Mouse (Mus musculus): ENCODE results near the gene Phlpp2. TPM values are rescaled to one million over a fixed set of nuclear protein-coding genes. Genes with fewer than 3 reads are reported as not detected.
"Not testable (repeated sequence)": the region's sequence is repeated elsewhere in the genome, so short reads cannot be mapped to it uniquely, and the experiment has no call there.

Gene Phlpp2
- polyA plus RNA-seq, 1 experiment from 2014 or later = 4.5 TPM

GRCm38 (mm10) chr8:109863398-109863797 lies 4.9 kb upstream of the Phlpp2 start:
- H3K27me3 ChIP-seq (replicated peaks; ENCODE audit: control insufficient read depth, insufficient read depth, low read length) = no peaks in the 10 kb centered on the region
- WGBS = 88% methylated on average over 2 of the region's 2 CpGs
- H3K4me2 ChIP-seq (ENCODE audit: low read length) = no peak overlapping the region
- no peak overlapping the region for H3K4me3 ChIP-seq (ENCODE audit: low read length)
- no peak overlapping the region for H3K9ac ChIP-seq (ENCODE audit: low read depth, low read length)
- peaks cover 4% of the 10 kb centered on the region; the same call in 1 of the 2 replicates for H3K4me1 ChIP-seq (ENCODE audit: control insufficient read depth, insufficient read depth, low read depth, low read length)
- no peak for ATAC-seq
- no peaks in the 10 kb centered on the region for H3K9me3 ChIP-seq (ENCODE audit: control insufficient read depth, low read length)
- H3K36me3 ChIP-seq (ENCODE audit: control insufficient read depth, insufficient read depth, low read length) = peaks cover 17% of the 10 kb centered on the region
- no peak overlapping the region for H3K27ac ChIP-seq (ENCODE audit: low read depth, low read length)

- H3K27me3 ChIP-seq (replicated peaks; ENCODE audit: control insufficient read depth, insufficient read depth, low read length) = no peaks in the 10 kb centered on the region
- H3K36me3 ChIP-seq (ENCODE audit: control insufficient read depth, insufficient read depth, low read length) = peaks cover 15% of the 10 kb centered on the region
- no peak overlapping the region for H3K4me2 ChIP-seq (ENCODE audit: low read length)
- no peak overlapping the region for H3K4me3 ChIP-seq (ENCODE audit: low read length)
- no peak overlapping the region for H3K27ac ChIP-seq (ENCODE audit: low read depth, low read length)
- no peak for ATAC-seq
- 91% methylated on average over 2 of the region's 2 CpGs for WGBS
- H3K4me1 ChIP-seq (ENCODE audit: control insufficient read depth, insufficient read depth, low read depth, low read length) = peaks cover 6% of the 10 kb centered on the region
- no peak overlapping the region for H3K9ac ChIP-seq (ENCODE audit: low read depth, low read length)
- H3K9me3 ChIP-seq (ENCODE audit: control insufficient read depth, low read length) = no peaks in the 10 kb centered on the region
These were observed 3.5 kb upstream of the Phlpp2 start for GRCm38 (mm10) chr8:109864798-109865197.

- 84% methylated on average over 4 of the region's 4 CpGs for WGBS
- no peaks in the 10 kb centered on the region for H3K27me3 ChIP-seq (replicated peaks; ENCODE audit: control insufficient read depth, insufficient read depth, low read length)
- ATAC-seq = no peak
These were observed 2.8 kb upstream of the Phlpp2 start for GRCm38 (mm10) chr8:109865536-109865935.

GRCm38 (mm10) chr8:109866690-109867089 lies 1.7 kb upstream of the Phlpp2 start:
- Histone ChIP-seq H3K4me1 (ENCODE audit: control insufficient read depth, insufficient read depth, low read depth, low read length) (peaks cover 20% of the 10 kb centered on the region), H3K36me3 (ENCODE audit: control insufficient read depth, insufficient read depth, low read length) (peaks cover 3% of the 10 kb centered on the region), H3K9ac (ENCODE audit: low read depth, low read length) (no peak overlapping the region), H3K9me3 (ENCODE audit: control insufficient read depth, low read length) (no peaks in the 10 kb centered on the region), H3K4me2 (ENCODE audit: low read length) (no peak overlapping the region), H3K27ac (ENCODE audit: low read depth, low read length) (no peak overlapping the region), H3K27me3 (replicated peaks; ENCODE audit: control insufficient read depth, insufficient read depth, low read length) (no peaks in the 10 kb centered on the region), H3K4me3 (ENCODE audit: low read length) (no peak overlapping the region)
- WGBS = 92% methylated on average over 5 of the region's 5 CpGs
- ATAC-seq = no peak

More at GRCm38 (mm10) chr8:109865536-109865935, 2.8 kb upstream of the Phlpp2 start:
- Histone ChIP-seq H3K4me3 (ENCODE audit: low read length) (no peak overlapping the region), H3K27ac (ENCODE audit: low read depth, low read length) (no peak overlapping the region), H3K36me3 (ENCODE audit: control insufficient read depth, insufficient read depth, low read length) (peaks cover 8% of the 10 kb centered on the region), H3K4me1 (ENCODE audit: control insufficient read depth, insufficient read depth, low read depth, low read length) (peaks cover 11% of the 10 kb centered on the region), H3K4me2 (ENCODE audit: low read length) (no peak overlapping the region), H3K9ac (ENCODE audit: low read depth, low read length) (no peak overlapping the region), H3K9me3 (ENCODE audit: control insufficient read depth, low read length) (no peaks in the 10 kb centered on the region)

GRCm38 (mm10) chr8:109868680-109869361 lies 479 bp downstream of the Phlpp2 start:
- peak; percentile 83 for ATAC-seq
- Histone ChIP-seq H3K4me2 (ENCODE audit: low read length) (peak overlapping the region; percentile 74), H3K9me3 (ENCODE audit: control insufficient read depth, low read length) (no peaks in the 10 kb centered on the region), H3K36me3 (ENCODE audit: control insufficient read depth, insufficient read depth, low read length) (no peaks in the 10 kb centered on the region), H3K4me3 (ENCODE audit: low read length) (peak overlapping the region; percentile 98), H3K9ac (ENCODE audit: low read depth, low read length) (peak overlapping the region; percentile 97), H3K27ac (ENCODE audit: low read depth, low read length) (peak overlapping the region; percentile 93), H3K27me3 (replicated peaks; ENCODE audit: control insufficient read depth, insufficient read depth, low read length) (no peaks in the 10 kb centered on the region), H3K4me1 (ENCODE audit: control insufficient read depth, insufficient read depth, low read depth, low read length) (peaks cover 20% of the 10 kb centered on the region)
- WGBS = under 1% methylated on average over 44 of the region's 78 CpGs

GRCm38 (mm10) chr8:109871056-109871455 lies 2.7 kb downstream of the Phlpp2 start:
- no peak overlapping the region for H3K9ac ChIP-seq (ENCODE audit: low read depth, low read length)
- no peak overlapping the region for H3K27ac ChIP-seq (ENCODE audit: low read depth, low read length)
- no peaks in the 10 kb centered on the region for H3K9me3 ChIP-seq (ENCODE audit: control insufficient read depth, low read length)
- no peak overlapping the region for H3K4me3 ChIP-seq (ENCODE audit: low read length)
- 81% methylated on average over 1 of the region's 1 CpGs for WGBS
- no peak for ATAC-seq
- no peaks in the 10 kb centered on the region for H3K36me3 ChIP-seq (ENCODE audit: control insufficient read depth, insufficient read depth, low read length)
- H3K4me1 ChIP-seq (ENCODE audit: control insufficient read depth, insufficient read depth, low read depth, low read length) = peaks cover 20% of the 10 kb centered on the region
- no peaks in the 10 kb centered on the region for H3K27me3 ChIP-seq (replicated peaks; ENCODE audit: control insufficient read depth, insufficient read depth, low read length)
- no peak overlapping the region for H3K4me2 ChIP-seq (ENCODE audit: low read length)

GRCm38 (mm10) chr8:109873800-109874199 lies 5.5 kb downstream of the Phlpp2 start:
- WGBS = 92% methylated on average over 3 of the region's 3 CpGs
- not testable (repeated sequence) for H3K9ac ChIP-seq (ENCODE audit: low read depth, low read length); H3K4me2 ChIP-seq (ENCODE audit: low read length); H3K27ac ChIP-seq (ENCODE audit: low read depth, low read length); H3K36me3 ChIP-seq (ENCODE audit: control insufficient read depth, insufficient read depth, low read length); ATAC-seq; H3K9me3 ChIP-seq (ENCODE audit: control insufficient read depth, low read length); H3K4me3 ChIP-seq (ENCODE audit: low read length); H3K27me3 ChIP-seq (replicated peaks; ENCODE audit: control insufficient read depth, insufficient read depth, low read length)
- peaks cover 16% of the 10 kb centered on the region for H3K4me1 ChIP-seq (ENCODE audit: control insufficient read depth, insufficient read depth, low read depth, low read length)

- no peak overlapping the region for H3K9ac ChIP-seq (ENCODE audit: low read depth, low read length)
- H3K27me3 ChIP-seq (replicated peaks; ENCODE audit: control insufficient read depth, insufficient read depth, low read length) = no peaks in the 10 kb centered on the region
- no peak overlapping the region for H3K27ac ChIP-seq (ENCODE audit: low read depth, low read length)
- H3K4me2 ChIP-seq (ENCODE audit: low read length) = no peak overlapping the region
- no peaks in the 10 kb centered on the region for H3K9me3 ChIP-seq (ENCODE audit: control insufficient read depth, low read length)
- H3K4me3 ChIP-seq (ENCODE audit: low read length) = no peak overlapping the region
- 87% methylated on average over 5 of the region's 5 CpGs for WGBS
- no peak for ATAC-seq
- peaks cover 6% of the 10 kb centered on the region; the same call in 1 of the 2 replicates for H3K36me3 ChIP-seq (ENCODE audit: control insufficient read depth, insufficient read depth, low read length)
- H3K4me1 ChIP-seq (ENCODE audit: control insufficient read depth, insufficient read depth, low read depth, low read length) = no peaks in the 10 kb centered on the region
These were observed 11.8 kb downstream of the Phlpp2 start for GRCm38 (mm10) chr8:109880012-109880662.

GRCm38 (mm10) chr8:109885294-109885693 lies 17.0 kb downstream of the Phlpp2 start:
- H3K9me3 ChIP-seq (ENCODE audit: control insufficient read depth, low read length) = no peaks in the 10 kb centered on the region
- no peak overlapping the region for H3K9ac ChIP-seq (ENCODE audit: low read depth, low read length)
- H3K27ac ChIP-seq (ENCODE audit: low read depth, low read length) = no peak overlapping the region
- H3K4me3 ChIP-seq (ENCODE audit: low read length) = no peak overlapping the region
- 0 out of 2 replicates have a peak, but pooled peaks cover 2% of the 10 kb centered on the region for H3K36me3 ChIP-seq (ENCODE audit: control insufficient read depth, insufficient read depth, low read length)
- ATAC-seq = no peak
- no peaks in the 10 kb centered on the region for H3K27me3 ChIP-seq (replicated peaks; ENCODE audit: control insufficient read depth, insufficient read depth, low read length)
- H3K4me2 ChIP-seq (ENCODE audit: low read length) = no peak overlapping the region
- H3K4me1 ChIP-seq (ENCODE audit: control insufficient read depth, insufficient read depth, low read depth, low read length) = no peaks in the 10 kb centered on the region

Measured in hindbrain, embryonic 16.5 days (tissue).